Comparison of ENCODE assay signal across 8 mouse cellular contexts in the genomic region with DNA sequence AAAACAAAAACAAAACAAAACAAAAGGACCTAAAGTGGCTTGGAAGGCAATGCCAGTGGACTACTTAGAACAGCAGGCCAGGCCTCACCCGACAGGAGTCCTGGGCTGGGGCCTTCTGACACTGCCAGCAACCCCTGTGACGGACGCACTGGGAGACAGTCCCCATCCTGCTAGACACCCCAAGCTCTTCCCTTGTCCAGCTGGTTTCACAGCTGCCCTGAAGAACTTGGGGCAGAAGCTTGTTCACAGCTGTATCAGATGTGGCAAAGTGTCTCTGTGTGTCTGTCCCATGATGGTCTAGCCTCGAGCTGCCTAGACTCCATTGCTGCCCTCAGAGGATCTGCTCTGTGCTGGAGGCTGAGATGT. TPM values are rescaled to one million over a fixed set of nuclear protein-coding genes. Genes with fewer than 3 reads are reported as not detected.
A peak's percentile ranks its signal among the peaks of the same experiment; 100 is the strongest.
DNase-seq lines count a peak whose midpoint lies in the region; ATAC-seq lines count a peak whose summit lies in the region.

No protein-coding gene starts in this region.

- DNase-seq in heart, adult 11 months = peak; percentile 90
- DNase-seq in heart, postnatal 10 days = no peak
- no peak for DNase-seq in neural tube, embryonic 11.5 days (ENCODE audit: low spot score)
- no peak for DNase-seq in neural tube, embryonic 10.5 days (ENCODE audit: extremely low spot score, low spot score)
- DNase-seq in right cerebral cortex, adult 18-20 months = no peak
- DNase-seq in natural killer cell, adult 2 months (ENCODE audit: low spot score in 2 of 2) = no peak
- no peak for DNase-seq in embryo, embryonic 9.5 days (ENCODE audit: extremely low spot score)

- H3K36me3 ChIP-seq in neural tube, embryonic 11.5 days (ENCODE audit: control insufficient read depth, insufficient read depth, low read length) = peaks cover 5% of the 10 kb centered on the region
- peaks cover 73% of the 10 kb centered on the region for H3K36me3 ChIP-seq in limb, embryonic 15.5 days

- intact Hi-C loops in heart, postnatal 10 days (cut with DNase I) = loop anchor here (2.0 to 10.0 kb wide), 2 partner anchors 119 to 635 kb away; a partner anchor contains a TSS

- no peaks in the 10 kb centered on the region for H3K9me3 ChIP-seq in neural tube, embryonic 11.5 days (ENCODE audit: control insufficient read depth, low read length)
- H3K9me3 ChIP-seq in limb, embryonic 15.5 days = no peaks in the 10 kb centered on the region

- H3K4me3 ChIP-seq in neural tube, embryonic 11.5 days (ENCODE audit: low read depth, low read length) = no peak overlapping the region
- H3K4me3 ChIP-seq in limb, embryonic 15.5 days = no peak overlapping the region

- H3K4me1 ChIP-seq in neural tube, embryonic 11.5 days (ENCODE audit: control insufficient read depth, insufficient read depth, low read length) = peaks cover 16% of the 10 kb centered on the region
- H3K4me1 ChIP-seq in limb, embryonic 15.5 days = peaks cover 24% of the 10 kb centered on the region

- no peak for ATAC-seq in neural tube, embryonic 11.5 days (ENCODE audit: insufficient read depth, low FRiP score, low TSS enrichment)
- no peak for ATAC-seq in limb, embryonic 15.5 days (ENCODE audit: insufficient number of reproducible peaks, low FRiP score, low TSS enrichment, low read depth)

- WGBS in neural tube, embryonic 11.5 days = 87% methylated on average over 4 of the region's 4 CpGs
- WGBS in limb, embryonic 15.5 days = 72% methylated on average over 4 of the region's 4 CpGs

- H3K27me3 ChIP-seq in neural tube, embryonic 11.5 days (ENCODE audit: control insufficient read depth, insufficient read depth, low read length) = no peaks in the 10 kb centered on the region
- H3K27me3 ChIP-seq in limb, embryonic 15.5 days = no peaks in the 10 kb centered on the region

- H3K4me2 ChIP-seq in neural tube, embryonic 11.5 days (ENCODE audit: low read depth) = no peak overlapping the region
- peak overlapping the region; percentile 90; the same call in 1 of the 2 replicates for H3K4me2 ChIP-seq in limb, embryonic 15.5 days

- H3K9ac ChIP-seq in neural tube, embryonic 11.5 days (ENCODE audit: low read length) = peak overlapping the region; percentile 97
- H3K9ac ChIP-seq in limb, embryonic 15.5 days = no peak overlapping the region

- H3K27ac ChIP-seq in neural tube, embryonic 11.5 days (ENCODE audit: low read depth, low read length) = no peak overlapping the region
- H3K27ac ChIP-seq in limb, embryonic 15.5 days = peak overlapping the region; percentile 69

RNA-seq across cellular contexts. Expression of a gene that starts 0.7 kb away (rescaled TPM):
- 1 to 10 TPM; 4.5 to 5.6 TPM for total RNA-seq in heart, postnatal 10 days (2021)
- 140 TPM in 2 replicates for polyA plus RNA-seq in neural tube, embryonic 11.5 days (2014; fragmentation: Nextera tagmentation; extraction: Ambion mirVana)
- polyA plus RNA-seq in limb, embryonic 15.5 days (2015; fragmentation: Nextera tagmentation; extraction: Ambion mirVana) = 46.2 and 49.8 TPM in 2 replicates

RNA-seq across cellular contexts. Expression of a gene that starts 6.9 kb away (rescaled TPM):
- 10 to 100 TPM; 16.6 to 20.5 TPM for total RNA-seq in heart, postnatal 10 days (2021)
- polyA plus RNA-seq in neural tube, embryonic 11.5 days (2014; fragmentation: Nextera tagmentation; extraction: Ambion mirVana) = 61.4 and 68.6 TPM in 2 replicates
- 50.6 and 55.9 TPM in 2 replicates for polyA plus RNA-seq in limb, embryonic 15.5 days (2015; fragmentation: Nextera tagmentation; extraction: Ambion mirVana)

RNA-seq across cellular contexts. Expression of a gene that starts 11.8 kb away (rescaled TPM):
- 1 to 10 TPM; 4.5 to 6.7 TPM for total RNA-seq in heart, postnatal 10 days (2021)
- 2.1 and 2.3 TPM in 2 replicates for polyA plus RNA-seq in neural tube, embryonic 11.5 days (2014; fragmentation: Nextera tagmentation; extraction: Ambion mirVana)
- polyA plus RNA-seq in limb, embryonic 15.5 days (2015; fragmentation: Nextera tagmentation; extraction: Ambion mirVana) = 2.8 and 4.2 TPM in 2 replicates

RNA-seq across cellular contexts. Expression of a gene that starts 15.9 kb away (rescaled TPM):
- total RNA-seq in heart, postnatal 10 days (2021) = 100 to 1,000 TPM; 107 to 112 TPM
- polyA plus RNA-seq in neural tube, embryonic 11.5 days (2014; fragmentation: Nextera tagmentation; extraction: Ambion mirVana) = 63.2 and 75.2 TPM in 2 replicates
- 52.0 and 52.9 TPM in 2 replicates for polyA plus RNA-seq in limb, embryonic 15.5 days (2015; fragmentation: Nextera tagmentation; extraction: Ambion mirVana)

RNA-seq across cellular contexts. Expression of a gene that starts 21.1 kb away (rescaled TPM):
- under 1 TPM in 1 of 2 experiments, not detected in 1; 0.57 TPM for total RNA-seq in heart, postnatal 10 days (2021)
- 0.43 and 0.70 TPM in 2 replicates for polyA plus RNA-seq in neural tube, embryonic 11.5 days (2014; fragmentation: Nextera tagmentation; extraction: Ambion mirVana)
- polyA plus RNA-seq in limb, embryonic 15.5 days (2015; fragmentation: Nextera tagmentation; extraction: Ambion mirVana) = 0.90 and 1.4 TPM in 2 replicates
